Mouse (Mus musculus): Measurements from ENCODE around the gene Rbck1. TPM values are rescaled to one million over a fixed set of nuclear protein-coding genes. Genes with fewer than 3 reads are reported as not detected.

The Rbck1 gene
- polyA plus RNA-seq, 1 experiment from 2014 or later = 92.6 TPM

GRCm38 (mm10) chr2:152337591-152338212 is 5.2 kb upstream of the Rbck1 start:
- H3K36me3 ChIP-seq = no peaks in the 10 kb centered on the region
- 87% methylated on average over 11 of the region's 11 CpGs for WGBS
- no peak for DNase-seq (ENCODE audit: low spot score)

GRCm38 (mm10) chr2:152336856-152337255 is 4.4 kb upstream of the Rbck1 start:
- WGBS = 80% methylated on average over 1 of the region's 1 CpGs
- H3K9me3 ChIP-seq (replicated peaks) = no peaks in the 10 kb centered on the region
- peaks cover 7% of the 10 kb centered on the region for H3K4me1 ChIP-seq

More at GRCm38 (mm10) chr2:152337591-152338212, 5.2 kb upstream of the Rbck1 start:
- Histone ChIP-seq H3K4me3 (no peak overlapping the region), H3K9me3 (replicated peaks) (no peaks in the 10 kb centered on the region), H3K27ac (no peak overlapping the region), H3K27me3 (ENCODE audit: low read depth, poor library complexity, severe bottlenecking) (peaks cover 27% of the 10 kb centered on the region), H3K4me1 (peaks cover 2% of the 10 kb centered on the region; the same call in 1 of the 2 replicates)

GRCm38 (mm10) chr2:152335289-152335820 is 2.9 kb upstream of the Rbck1 start:
- Histone ChIP-seq H3K4me3 (no peak overlapping the region), H3K9me3 (replicated peaks) (no peaks in the 10 kb centered on the region), H3K36me3 (peaks cover 7% of the 10 kb centered on the region), H3K4me1 (peaks cover 22% of the 10 kb centered on the region), H3K27me3 (ENCODE audit: low read depth, poor library complexity, severe bottlenecking) (peaks cover 17% of the 10 kb centered on the region), H3K27ac (no peak overlapping the region)
- DNase-seq (ENCODE audit: low spot score) = no peak
- WGBS = 58% methylated on average over 11 of the region's 11 CpGs

More at GRCm38 (mm10) chr2:152336856-152337255, 4.4 kb upstream of the Rbck1 start:
- Histone ChIP-seq H3K27ac (no peak overlapping the region), H3K36me3 (no peaks in the 10 kb centered on the region), H3K4me3 (no peak overlapping the region), H3K27me3 (ENCODE audit: low read depth, poor library complexity, severe bottlenecking) (peaks cover 19% of the 10 kb centered on the region)
- no peak for DNase-seq (ENCODE audit: low spot score)

GRCm38 (mm10) chr2:152333345-152334006 is 1.0 kb upstream of the Rbck1 start:
- WGBS = 75% methylated on average over 4 of the region's 4 CpGs
- H3K4me3 ChIP-seq = no peak overlapping the region

GRCm38 (mm10) chr2:152330858-152331423 is 1.5 kb downstream of the Rbck1 start:
- Histone ChIP-seq H3K9me3 (replicated peaks) (no peaks in the 10 kb centered on the region), H3K27me3 (ENCODE audit: low read depth, poor library complexity, severe bottlenecking) (peaks cover 17% of the 10 kb centered on the region), H3K27ac (0 out of 2 replicates have a peak overlapping the region, but pooled peaks have one; percentile 93), H3K36me3 (peaks cover 50% of the 10 kb centered on the region), H3K4me3 (peak overlapping the region; percentile 71), H3K4me1 (peaks cover 23% of the 10 kb centered on the region)
- DNase-seq (ENCODE audit: low spot score) = no peak
- WGBS = 70% methylated on average over 7 of the region's 7 CpGs

More at GRCm38 (mm10) chr2:152333345-152334006, 1.0 kb upstream of the Rbck1 start:
- no peak for DNase-seq (ENCODE audit: low spot score)
- Histone ChIP-seq H3K4me1 (peaks cover 23% of the 10 kb centered on the region), H3K27ac (no peak overlapping the region), H3K9me3 (replicated peaks) (no peaks in the 10 kb centered on the region), H3K27me3 (ENCODE audit: low read depth, poor library complexity, severe bottlenecking) (peaks cover 17% of the 10 kb centered on the region), H3K36me3 (peaks cover 25% of the 10 kb centered on the region)

- H3K4me3 ChIP-seq = no peak overlapping the region
- DNase-seq (ENCODE audit: low spot score) = no peak
- H3K9me3 ChIP-seq (replicated peaks) = no peaks in the 10 kb centered on the region
- H3K27me3 ChIP-seq (ENCODE audit: low read depth, poor library complexity, severe bottlenecking) = no peaks in the 10 kb centered on the region
- peaks cover 23% of the 10 kb centered on the region for H3K4me1 ChIP-seq
- WGBS = 81% methylated on average over 5 of the region's 5 CpGs
- no peak overlapping the region for H3K27ac ChIP-seq
- H3K36me3 ChIP-seq = peaks cover 80% of the 10 kb centered on the region
Measured at GRCm38 (mm10) chr2:152327980-152328379, 4.5 kb downstream of the Rbck1 start.

GRCm38 (mm10) chr2:152326654-152327053 is 5.8 kb downstream of the Rbck1 start:
- WGBS = 94% methylated on average over 8 of the region's 8 CpGs
- H3K9me3 ChIP-seq (replicated peaks) = no peaks in the 10 kb centered on the region
- no peak overlapping the region for H3K27ac ChIP-seq
- H3K4me3 ChIP-seq = no peak overlapping the region
- H3K27me3 ChIP-seq (ENCODE audit: low read depth, poor library complexity, severe bottlenecking) = no peaks in the 10 kb centered on the region
- DNase-seq (ENCODE audit: low spot score) = no peak
- H3K36me3 ChIP-seq = peaks cover 93% of the 10 kb centered on the region
- peaks cover 13% of the 10 kb centered on the region for H3K4me1 ChIP-seq

GRCm38 (mm10) chr2:152326157-152326556 is 6.3 kb downstream of the Rbck1 start:
- WGBS = 92% methylated on average over 13 of the region's 13 CpGs
- peaks cover 8% of the 10 kb centered on the region for H3K4me1 ChIP-seq
- H3K9me3 ChIP-seq (replicated peaks) = no peaks in the 10 kb centered on the region
- no peak for DNase-seq (ENCODE audit: low spot score)
- no peaks in the 10 kb centered on the region for H3K27me3 ChIP-seq (ENCODE audit: low read depth, poor library complexity, severe bottlenecking)
- H3K36me3 ChIP-seq = peaks cover 98% of the 10 kb centered on the region
- no peak overlapping the region for H3K27ac ChIP-seq
- H3K4me3 ChIP-seq = no peak overlapping the region

- DNase-seq (ENCODE audit: low spot score) = no peak
- no peaks in the 10 kb centered on the region; the same call in 1 of the 2 replicates for H3K4me1 ChIP-seq
- 93% methylated on average over 3 of the region's 3 CpGs for WGBS
- no peaks in the 10 kb centered on the region for H3K27me3 ChIP-seq (ENCODE audit: low read depth, poor library complexity, severe bottlenecking)
- no peak overlapping the region for H3K4me3 ChIP-seq
- no peak overlapping the region for H3K27ac ChIP-seq
- no peaks in the 10 kb centered on the region for H3K9me3 ChIP-seq (replicated peaks)
- peaks cover 98% of the 10 kb centered on the region for H3K36me3 ChIP-seq
Measured at GRCm38 (mm10) chr2:152324842-152325241, 7.6 kb downstream of the Rbck1 start.

GRCm38 (mm10) chr2:152323971-152324370 is 8.5 kb downstream of the Rbck1 start:
- Histone ChIP-seq H3K36me3 (peaks cover 100% of the 10 kb centered on the region), H3K4me1 (no peaks in the 10 kb centered on the region; the same call in 1 of the 2 replicates), H3K27ac (no peak overlapping the region), H3K27me3 (ENCODE audit: low read depth, poor library complexity, severe bottlenecking) (no peaks in the 10 kb centered on the region), H3K9me3 (replicated peaks) (no peaks in the 10 kb centered on the region), H3K4me3 (no peak overlapping the region)
- no peak for DNase-seq (ENCODE audit: low spot score)
- 96% methylated on average over 14 of the region's 14 CpGs for WGBS

GRCm38 (mm10) chr2:152322198-152322597 is 10.3 kb downstream of the Rbck1 start:
- no peak for DNase-seq (ENCODE audit: low spot score)
- Histone ChIP-seq H3K27ac (no peak overlapping the region), H3K36me3 (peaks cover 98% of the 10 kb centered on the region), H3K9me3 (replicated peaks) (no peaks in the 10 kb centered on the region), H3K27me3 (ENCODE audit: low read depth, poor library complexity, severe bottlenecking) (no peaks in the 10 kb centered on the region), H3K4me3 (no peak overlapping the region), H3K4me1 (no peaks in the 10 kb centered on the region)
- 95% methylated on average over 6 of the region's 6 CpGs for WGBS

GRCm38 (mm10) chr2:152321558-152321957 is 10.9 kb downstream of the Rbck1 start:
- peaks cover 98% of the 10 kb centered on the region for H3K36me3 ChIP-seq
- H3K4me3 ChIP-seq = no peak overlapping the region
- no peaks in the 10 kb centered on the region for H3K9me3 ChIP-seq (replicated peaks)
- H3K27ac ChIP-seq = no peak overlapping the region
- H3K4me1 ChIP-seq = no peaks in the 10 kb centered on the region
- no peak for DNase-seq (ENCODE audit: low spot score)
- 88% methylated on average over 5 of the region's 5 CpGs for WGBS
- H3K27me3 ChIP-seq (ENCODE audit: low read depth, poor library complexity, severe bottlenecking) = no peaks in the 10 kb centered on the region

GRCm38 (mm10) chr2:152317054-152317453 is 15.4 kb downstream of the Rbck1 start:
- Histone ChIP-seq H3K9me3 (replicated peaks) (no peaks in the 10 kb centered on the region), H3K27me3 (ENCODE audit: low read depth, poor library complexity, severe bottlenecking) (no peaks in the 10 kb centered on the region), H3K4me3 (no peak overlapping the region), H3K27ac (no peak overlapping the region), H3K4me1 (no peaks in the 10 kb centered on the region), H3K36me3 (peaks cover 97% of the 10 kb centered on the region)
- 93% methylated on average over 6 of the region's 6 CpGs for WGBS
- no peak for DNase-seq (ENCODE audit: low spot score)

Measured in limb, embryonic 10.5 days (tissue).